8 mouse cellular contexts compared by ENCODE assay signal in the genomic region with DNA sequence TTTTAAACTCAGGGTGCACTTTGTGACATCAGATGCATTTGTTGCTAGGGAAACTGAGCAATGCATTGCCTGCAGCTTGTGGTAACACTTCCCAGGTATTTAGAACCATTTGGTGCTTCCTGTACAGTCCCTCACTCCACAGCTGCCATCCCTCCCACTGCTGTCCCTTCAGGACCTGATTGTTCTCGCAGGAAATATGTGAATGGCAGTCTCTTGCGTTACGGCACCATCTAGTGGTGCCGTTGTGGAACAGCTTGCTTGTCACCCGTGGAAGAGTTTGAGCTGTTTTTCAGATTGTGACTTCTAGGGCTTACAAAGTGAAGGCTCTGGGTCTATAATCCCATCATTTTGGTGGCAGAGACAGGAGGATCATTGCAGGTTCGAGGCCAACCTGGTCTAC. TPM values are rescaled to one million over a fixed set of nuclear protein-coding genes. Genes with fewer than 3 reads are reported as not detected.
A peak's percentile ranks its signal among the peaks of the same experiment; 100 is the strongest.
DNase-seq lines count a peak whose midpoint lies in the region; ATAC-seq lines count a peak whose summit lies in the region.

No protein-coding gene starts in this region.

- no peak overlapping the region for H3K9ac ChIP-seq in hindbrain, embryonic 13.5 days
- H3K9ac ChIP-seq in hindbrain, embryonic 14.5 days, result no peak overlapping the region
- H3K9ac ChIP-seq in neural tube, embryonic 12.5 days, result no peak overlapping the region

- H3K4me3 ChIP-seq in hindbrain, embryonic 10.5 days, result no peak overlapping the region
- H3K4me3 ChIP-seq in hindbrain, embryonic 13.5 days, result no peak overlapping the region
- no peak overlapping the region for H3K4me3 ChIP-seq in hindbrain, embryonic 14.5 days (replicated peaks; ENCODE audit: low read length)
- H3K4me3 ChIP-seq in neural tube, embryonic 12.5 days, result no peak overlapping the region

- WGBS in hindbrain, embryonic 10.5 days, result 3% methylated on average over 6 of the region's 6 CpGs
- WGBS in hindbrain, embryonic 13.5 days, result 6% methylated on average over 6 of the region's 6 CpGs
- WGBS in hindbrain, embryonic 14.5 days, result 2% methylated on average over 6 of the region's 6 CpGs
- WGBS in neural tube, embryonic 12.5 days, result 3% methylated on average over 6 of the region's 6 CpGs

- no peak overlapping the region for H3K4me2 ChIP-seq in hindbrain, embryonic 13.5 days
- H3K4me2 ChIP-seq in hindbrain, embryonic 14.5 days (replicated peaks), result no peak overlapping the region
- H3K4me2 ChIP-seq in neural tube, embryonic 12.5 days (replicated peaks), result no peak overlapping the region

- H3K36me3 ChIP-seq in hindbrain, embryonic 10.5 days, result no peaks in the 10 kb centered on the region
- H3K36me3 ChIP-seq in hindbrain, embryonic 13.5 days, result no peaks in the 10 kb centered on the region
- no peaks in the 10 kb centered on the region for H3K36me3 ChIP-seq in hindbrain, embryonic 14.5 days (replicated peaks; ENCODE audit: control insufficient read depth, insufficient read depth)
- H3K36me3 ChIP-seq in neural tube, embryonic 12.5 days, result no peaks in the 10 kb centered on the region

- intact Hi-C loops in left cerebral cortex, postnatal 36 days (cut with DNase I), result loop anchor here (2.0 to 5.0 kb wide), 3 partner anchors 137 to 233 kb away; no protein-coding TSS in a partner anchor

- DNase-seq in hindbrain, embryonic 10.5 days (ENCODE audit: low spot score), result peak; percentile 60
- peak; percentile 1 for DNase-seq in MEL-GATA-1-ER (ENCODE audit: extremely low read depth, low read depth)
- DNase-seq in cerebellum, postnatal 10 days, result peak; percentile 72
- DNase-seq in hindbrain, embryonic 14.5 days (ENCODE audit: low spot score), result peak; percentile 84
- DNase-seq in left cerebral cortex, postnatal 36 days (ENCODE audit: low spot score in 2 of 2), result peak; percentile 44 to 51

- ATAC-seq in hindbrain, embryonic 13.5 days (ENCODE audit: low FRiP score), result no peak
- peak; percentile 48; the same call in 1 of the 2 replicates for ATAC-seq in hindbrain, embryonic 14.5 days (ENCODE audit: low FRiP score)
- ATAC-seq in neural tube, embryonic 12.5 days (ENCODE audit: low FRiP score, low read depth), result peak; percentile 71
- ATAC-seq in monocyte, adult 5-6 weeks (replicated peaks; ENCODE audit: insufficient number of reproducible peaks, low FRiP score, low TSS enrichment, poor library complexity, severe bottlenecking), result no peak

- no peak overlapping the region for H3K27ac ChIP-seq in hindbrain, embryonic 10.5 days
- no peak overlapping the region for H3K27ac ChIP-seq in hindbrain, embryonic 13.5 days
- no peak overlapping the region for H3K27ac ChIP-seq in hindbrain, embryonic 14.5 days
- H3K27ac ChIP-seq in neural tube, embryonic 12.5 days, result no peak overlapping the region

- H3K4me1 ChIP-seq in hindbrain, embryonic 10.5 days (replicated peaks), result peaks cover 5% of the 10 kb centered on the region
- H3K4me1 ChIP-seq in hindbrain, embryonic 13.5 days (replicated peaks), result peaks cover 1% of the 10 kb centered on the region
- H3K4me1 ChIP-seq in hindbrain, embryonic 14.5 days (replicated peaks; ENCODE audit: control insufficient read depth, insufficient read depth, low read length), result no peaks in the 10 kb centered on the region
- H3K4me1 ChIP-seq in neural tube, embryonic 12.5 days, result 0 out of 2 replicates have a peak, but pooled peaks cover 4% of the 10 kb centered on the region

- H3K9me3 ChIP-seq in hindbrain, embryonic 10.5 days, result no peaks in the 10 kb centered on the region
- no peaks in the 10 kb centered on the region for H3K9me3 ChIP-seq in hindbrain, embryonic 13.5 days
- H3K9me3 ChIP-seq in hindbrain, embryonic 14.5 days (ENCODE audit: control insufficient read depth, low read length), result no peaks in the 10 kb centered on the region
- no peaks in the 10 kb centered on the region for H3K9me3 ChIP-seq in neural tube, embryonic 12.5 days

- H3K27me3 ChIP-seq in hindbrain, embryonic 10.5 days (ENCODE audit: insufficient read depth, poor library complexity, severe bottlenecking), result peaks cover 16% of the 10 kb centered on the region
- H3K27me3 ChIP-seq in hindbrain, embryonic 13.5 days, result peaks cover 9% of the 10 kb centered on the region; the same call in 1 of the 2 replicates
- H3K27me3 ChIP-seq in hindbrain, embryonic 14.5 days (ENCODE audit: control insufficient read depth, insufficient read depth, low read length), result no peaks in the 10 kb centered on the region
- H3K27me3 ChIP-seq in neural tube, embryonic 12.5 days (replicated peaks), result no peaks in the 10 kb centered on the region

RNA-seq across cellular contexts. Expression of a gene that starts 31.6 kb away (rescaled TPM):
- 0.14 TPM in 1 of 2 replicates, not detected in the other for polyA plus RNA-seq in hindbrain, embryonic 10.5 days (2016; fragmentation: Nextera tagmentation; extraction: Ambion mirVana)
- polyA plus RNA-seq in hindbrain, embryonic 13.5 days (2015; fragmentation: Nextera tagmentation; extraction: Ambion mirVana), result 0.18 and 0.19 TPM in 2 replicates
- polyA plus RNA-seq in hindbrain, embryonic 14.5 days (2014; fragmentation: Nextera tagmentation; extraction: Ambion mirVana), result 0.12 and 0.19 TPM in 2 replicates
- under 1 TPM in 1 of 2 experiments, not detected in 1; 0.17 TPM for total RNA-seq in left cerebral cortex, postnatal 36 days (2021)
- 0.18 TPM in 1 of 2 replicates, not detected in the other for polyA plus RNA-seq in neural tube, embryonic 12.5 days (2016; fragmentation: Nextera tagmentation; extraction: Ambion mirVana)
- not detected in 3 replicates for total RNA-seq in monocyte, adult 5-6 weeks (2017)

Comparison
In these comparisons a context has a peak if more than half of its experiments do, and no peak if none do; other contexts are left out.
1. ATAC-seq: peak in hindbrain, embryonic 14.5 days (single experiment) and neural tube, embryonic 12.5 days (single experiment); none in hindbrain, embryonic 13.5 days (single experiment) and monocyte, adult 5-6 weeks (single experiment).
2. DNase-seq: peak in every context shown above with its lines; median percentile 84 in hindbrain, embryonic 14.5 days; 72 in cerebellum, postnatal 10 days; 60 in hindbrain, embryonic 10.5 days; 48 in left cerebral cortex, postnatal 36 days; 1 in MEL-GATA-1-ER.